Comparison of ENCODE assay signal across 9 mouse cellular contexts in the genomic region with DNA sequence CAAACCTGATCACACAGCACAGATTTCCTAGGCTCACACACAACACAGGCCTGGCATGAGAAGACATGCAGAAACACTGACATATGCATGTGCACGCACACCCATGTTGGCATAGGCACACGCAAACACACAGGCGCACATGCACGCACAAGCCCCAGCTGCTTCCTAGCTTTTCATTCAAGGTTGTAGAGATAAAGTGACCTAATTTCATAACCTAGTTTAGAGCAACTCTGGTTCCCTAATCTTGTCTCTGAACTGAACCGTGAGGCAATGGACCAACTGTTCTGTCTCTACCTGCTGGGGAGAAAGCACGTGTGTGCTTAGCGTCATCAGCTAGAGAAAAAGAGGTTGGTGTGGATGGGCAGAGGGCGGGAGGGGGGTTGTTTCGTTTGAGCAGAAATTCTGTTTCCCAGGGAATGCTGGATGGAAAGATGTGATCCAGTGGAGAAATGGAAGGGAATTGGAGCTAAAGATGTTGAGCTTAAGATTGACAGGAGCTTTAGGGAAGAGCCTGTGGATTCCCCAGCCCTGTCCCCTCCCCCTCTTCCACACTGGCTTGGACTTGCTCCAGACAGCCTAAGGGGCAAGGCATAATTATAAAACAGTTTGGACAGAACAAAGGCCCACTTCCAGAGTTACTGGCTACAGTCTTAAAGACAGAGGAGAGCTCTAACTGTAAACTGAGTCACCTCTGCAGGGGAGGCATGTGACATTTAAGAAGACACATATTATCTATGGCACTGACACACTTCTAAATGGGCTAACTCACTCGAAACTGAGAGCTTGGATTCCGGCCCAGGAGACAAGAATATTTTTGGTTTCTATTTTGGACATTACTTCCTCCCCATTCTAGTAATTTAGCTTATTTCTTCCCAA.
DNase-seq lines count a peak whose midpoint lies in the region; ATAC-seq and TF ChIP-seq lines count a peak whose summit lies in the region.
"Had no signal": no experiment of that assay in that cellular context is flagged by ENCODE, and none has a peak within 500 bp of the region (broad histone marks: within the 10 kb centered on the region; RNA-seq: fewer than 3 reads in every experiment).

No protein-coding gene starts in this region.

- no peak overlapping the region for H3K4me3 ChIP-seq in lung, embryonic 14.5 days (ENCODE audit: low read depth, low read length)
- no peak overlapping the region for H3K4me3 ChIP-seq in neural tube, embryonic 15.5 days (replicated peaks)
- H3K4me3 ChIP-seq: left cerebral cortex, adult 2 months had no signal

- intact Hi-C loops in left cerebral cortex, postnatal 36 days (cut with DNase I) = no loop called here

- no peaks in the 10 kb centered on the region for H3K9me3 ChIP-seq in lung, embryonic 14.5 days (ENCODE audit: low read depth, low read length)
- H3K9me3 ChIP-seq in neural tube, embryonic 15.5 days (replicated peaks) = no peaks in the 10 kb centered on the region

- peak overlapping the region; percentile 16; the same call in 1 of the 2 replicates for H3K4me2 ChIP-seq in lung, embryonic 14.5 days
- no peak overlapping the region for H3K4me2 ChIP-seq in neural tube, embryonic 15.5 days

- H3K9ac ChIP-seq in lung, embryonic 14.5 days = no peak overlapping the region
- H3K9ac ChIP-seq in neural tube, embryonic 15.5 days (replicated peaks) = no peak overlapping the region

- no peaks in the 10 kb centered on the region for H3K27me3 ChIP-seq in lung, embryonic 14.5 days (ENCODE audit: insufficient read depth, low read length)
- H3K27me3 ChIP-seq in neural tube, embryonic 15.5 days (replicated peaks) = no peaks in the 10 kb centered on the region

- 73% methylated on average over 11 of the region's 11 CpGs for WGBS in lung, embryonic 14.5 days
- 79% methylated on average over 11 of the region's 11 CpGs for WGBS in neural tube, embryonic 15.5 days

- H3K36me3 ChIP-seq in lung, embryonic 14.5 days (ENCODE audit: insufficient read depth) = no peaks in the 10 kb centered on the region
- no peaks in the 10 kb centered on the region for H3K36me3 ChIP-seq in neural tube, embryonic 15.5 days

- peaks cover 11% of the 10 kb centered on the region for H3K4me1 ChIP-seq in lung, embryonic 14.5 days (ENCODE audit: insufficient read depth)
- H3K4me1 ChIP-seq in neural tube, embryonic 15.5 days = peaks cover 9% of the 10 kb centered on the region; the same call in 1 of the 2 replicates

- peak; percentile 46 to 78 for DNase-seq in adrenal gland, adult (ENCODE audit: inconsistent age in 2 of 2, low spot score in 1 of 2)
- DNase-seq in adrenal gland, postnatal 25 days = no peak
- peak; percentile 64 for DNase-seq in lung, embryonic 14.5 days
- DNase-seq in lung, adult 18-20 months = no peak
- peak; percentile 5 for DNase-seq in fibroblast of lung, adult 2 months (ENCODE audit: low read depth)
- peak; percentile 17 to 33 for DNase-seq in left cerebral cortex, postnatal 36 days (ENCODE audit: low spot score in 2 of 2)
- DNase-seq in gastrocnemius, postnatal 10 days = no peak

- H3K27ac ChIP-seq in lung, embryonic 14.5 days (ENCODE audit: low read depth) = peak overlapping the region; percentile 5
- no peak overlapping the region for H3K27ac ChIP-seq in neural tube, embryonic 15.5 days (replicated peaks)
- H3K27ac ChIP-seq: left cerebral cortex, adult 2 months had no signal

- ATAC-seq in lung, embryonic 14.5 days (ENCODE audit: insufficient read depth) = peak; percentile 71
- no peak for ATAC-seq in neural tube, embryonic 15.5 days (ENCODE audit: low FRiP score)

- no peak for TF ChIP-seq CTCF in lung, embryonic 14.5 days (IDR thresholded peaks at IDR 0.05; ENCODE audit: low read depth)

Comparison
In these comparisons a context has a peak if more than half of its experiments do, and no peak if none do; other contexts are left out.
1. DNase-seq: peak in adrenal gland, adult (2 of 2), lung, embryonic 14.5 days (single experiment), fibroblast of lung, adult 2 months (single experiment) and left cerebral cortex, postnatal 36 days (2 of 2); none in adrenal gland, postnatal 25 days (single experiment), lung, adult 18-20 months (0 of 2) and gastrocnemius, postnatal 10 days (single experiment).